Mouse (Mus musculus): Measurements from ENCODE around the gene Tnip3.

GRCm38 (mm10) chr6:65498786-65499185, 26.3 kb upstream of the Tnip3 start:
- TF ChIP-seq CTCF (IDR thresholded peaks at IDR 0.05; ENCODE audit: control insufficient read depth, insufficient read depth, low read length): no peak
- TF ChIP-seq POLR2A (IDR thresholded peaks at IDR 0.05; ENCODE audit: borderline replicate concordance, control insufficient read depth, low read depth, low read length): no peak

All from bone marrow, adult 2 months (tissue).